Mouse (Mus musculus) CH12.LX (cell line): ENCODE results near the gene Rapgef4.

Source experiments
- CTCF ChIP-seq, 2 experiments: IDR thresholded peaks in 1 of 2; conservative IDR thresholded peaks in 1 of 2; 2 replicates each; pipeline ENCODE4 v1.5.1; 2011 to 2012; ENCODE audit warnings: low read depth in 2 of 2, low read length in 2 of 2, improper control_type of control experiment in 1 of 2, inconsistent platforms in 1 of 2, mild to moderate bottlenecking in 1 of 2, moderate library complexity in 1 of 2
- MAX ChIP-seq: IDR thresholded peaks from 2 replicates; pipeline ENCODE4 v1.6.1; 2011; ENCODE audit warnings: low read length, improper control_type of control experiment

DNA sequence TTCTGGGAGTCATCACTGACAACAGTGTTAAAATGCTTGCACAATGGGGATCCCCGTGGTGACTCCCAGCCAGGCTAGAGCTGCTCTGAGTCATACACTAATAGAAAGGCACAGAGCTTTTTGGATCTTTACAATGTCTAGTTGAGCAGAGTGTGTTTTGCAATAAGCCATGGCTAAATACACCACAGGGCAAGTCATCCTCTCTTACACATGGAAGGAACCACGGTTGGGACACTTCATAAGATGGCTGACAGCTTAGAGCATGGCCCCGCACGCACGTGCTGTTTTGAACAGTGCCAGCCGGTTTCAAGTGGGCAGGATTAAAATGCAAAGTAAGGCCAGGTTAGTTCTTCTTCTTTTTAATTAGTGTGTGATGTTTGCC is 97.1 kb downstream of the Rapgef4 start:
- TF ChIP-seq CTCF (conservative IDR thresholded peaks at IDR 0.05 in 1 of 2, IDR thresholded peaks at IDR 0.05 in 1 of 2; ENCODE audit: low read depth in 2 of 2, low read length in 2 of 2) (no peak), MAX (no peak)
